Mouse (Mus musculus) liver, embryonic 14.5 days (tissue): Measurements from ENCODE around the gene 0610030E20Rik. TPM values are rescaled to one million over a fixed set of nuclear protein-coding genes. Genes with fewer than 3 reads are reported as not detected.

Experiments
- ATAC-seq: fragments of 200-750 bp; cut with Nextera tagmentation; 2 replicates; pipeline ENCODE4 v1.8.0; 2017; ENCODE audit warnings: moderate number of reproducible peaks, mild to moderate bottlenecking, moderate library complexity; ENCODE audit not compliant: insufficient read depth
- DNase-seq, 3 experiments: peaks; one replicate each; pipeline ENCODE4 v3.0.0-alpha.2; 2012 to 2013; ENCODE audit warnings: low read depth in 3 of 3, low spot score in 3 of 3
- H3K27ac ChIP-seq: fragments of 300-500 bp; sonication (generic); 2 replicates; pipeline ENCODE4 v1.5.1; 2014; ENCODE audit warnings: moderate library complexity, mild to moderate bottlenecking, control low read depth, inconsistent platforms
- H3K27me3 ChIP-seq: fragments of 300-500 bp; sonication (generic); 2 replicates; pipeline ENCODE4 v1.6.1; 2014; ENCODE audit warnings: mild to moderate bottlenecking, low read length, moderate library complexity; ENCODE audit not compliant: control insufficient read depth, insufficient read depth
- H3K36me3 ChIP-seq: fragments of 300-500 bp; sonication (generic); replicated peaks from 2 replicates; pipeline ENCODE4 v1.6.1; 2014; ENCODE audit warnings: low read depth; ENCODE audit not compliant: control insufficient read depth, insufficient read depth
- H3K4me1 ChIP-seq, 2 experiments: fragments of 200-500 bp in 1 of 2; fragments of 300-500 bp in 1 of 2; sonication (generic) in 1 of 2; replicated peaks; 2 replicates each; pipeline ENCODE4 v1.6.1; 2012 to 2014; ENCODE audit warnings: antibody characterized with exemption in 1 of 2, inconsistent platforms in 1 of 2, low read length in 1 of 2; ENCODE audit not compliant: control insufficient read depth in 2 of 2, insufficient read depth in 2 of 2
- H3K4me2 ChIP-seq: fragments of 300-500 bp; sonication (generic); 2 replicates; pipeline ENCODE4 v1.6.1; 2014; ENCODE audit warnings: low read depth, mild to moderate bottlenecking, control low read depth, moderate library complexity
- H3K4me3 ChIP-seq, 2 experiments: fragments of 200-500 bp in 1 of 2; fragments of 300-500 bp in 1 of 2; sonication (generic) in 1 of 2; 2 replicates each; pipeline ENCODE4 v1.5.1; 2012 to 2014; ENCODE audit warnings: low read depth in 2 of 2, low read length in 2 of 2, mild to moderate bottlenecking in 2 of 2, control low read depth in 1 of 2, inconsistent platforms in 1 of 2, moderate library complexity in 1 of 2; ENCODE audit not compliant: insufficient read depth in 1 of 2
- H3K9ac ChIP-seq: fragments of 300-500 bp; sonication (generic); replicated peaks from 2 replicates; pipeline ENCODE4 v1.6.1; 2014; ENCODE audit warnings: mild to moderate bottlenecking, control low read depth, moderate library complexity
- H3K9me3 ChIP-seq: fragments of 300-500 bp; sonication (generic); 2 replicates; pipeline ENCODE4 v1.6.1; 2016; ENCODE audit warnings: low read length, mixed read lengths; ENCODE audit not compliant: control insufficient read depth
- CTCF ChIP-seq: IDR thresholded peaks from 2 replicates; pipeline ENCODE4 v1.5.1; 2016; ENCODE audit warnings: antibody characterized with exemption, low read depth, control low read depth
- EP300 ChIP-seq: IDR thresholded peaks from 2 replicates; pipeline ENCODE4 v1.6.1; 2016; ENCODE audit warnings: antibody characterized with exemption, low read depth
- WGBS: fragments of 180-500 bp; shearing (Covaris S2); extraction: QIAGEN DNeasy Blood & Tissue Kit; methylation state at CpG from one replicate; pipeline ENCODE4 v1.1.7; 2014; ENCODE audit not compliant: insufficient replicate concordance; 5-methylcytosine and 5-hydroxymethylcytosine counted together
- polyA plus RNA-seq, 2 experiments: library from polyadenylated mRNA; depleted of rRNA in 1 of 2; stranded (reverse) in 1 of 2; unstranded in 1 of 2; fragments of >200 nt; fragmentation: Nextera tagmentation in 1 of 2; extraction: Ambion mirVana in 1 of 2; gene quantifications; 2 replicates each; pipeline versions ENCODE4 v1.2.1 to v1.2.3; 2012 to 2014

0610030E20Rik gene
- polyA plus RNA-seq, 2 experiments = 7.9 to 10.1 TPM

GRCm38 (mm10) chr6:72386561-72386960 lies 39.4 kb downstream of the 0610030E20Rik start:
- Histone ChIP-seq H3K4me1 (peaks cover 55 to 70% of the 10 kb centered on the region in 2 experiments), H3K4me3 (no peak overlapping the region), H3K27me3 (no peaks in the 10 kb centered on the region), H3K4me2 (peak overlapping the region; percentile 16), H3K27ac (peak overlapping the region; percentile 93), H3K36me3 (peaks cover 33% of the 10 kb centered on the region), H3K9me3 (no peaks in the 10 kb centered on the region), H3K9ac (no peak overlapping the region)
- ATAC-seq (no peak), DNase-seq (no peak)
- WGBS = 84% methylated on average over 2 of the region's 2 CpGs
- TF ChIP-seq CTCF = no peak
- no peak for TF ChIP-seq EP300

- H3K4me1 ChIP-seq = peaks cover 57 to 67% of the 10 kb centered on the region in 2 experiments
- WGBS = 72% methylated on average over 3 of the region's 3 CpGs
- H3K9ac ChIP-seq = peak overlapping the region; percentile 99
- H3K36me3 ChIP-seq = peaks cover 33% of the 10 kb centered on the region
- no peaks in the 10 kb centered on the region for H3K9me3 ChIP-seq
- H3K4me2 ChIP-seq = peak overlapping the region; percentile 79
- H3K27me3 ChIP-seq = no peaks in the 10 kb centered on the region
- TF ChIP-seq EP300 (no peak), CTCF (no peak)
- peak overlapping the region; percentile 91 to 97 for H3K4me3 ChIP-seq
- ATAC-seq = no peak
- peak overlapping the region; percentile 99 for H3K27ac ChIP-seq
- no peak for DNase-seq
Observed at GRCm38 (mm10) chr6:72387816-72388215, 40.7 kb downstream of the 0610030E20Rik start.

GRCm38 (mm10) chr6:72388266-72388665 lies 41.1 kb downstream of the 0610030E20Rik start:
- 46% methylated on average over 10 of the region's 10 CpGs for WGBS
- Histone ChIP-seq H3K4me2 (peak overlapping the region; percentile 79), H3K27ac (peak overlapping the region; percentile 99), H3K4me1 (peaks cover 53 to 64% of the 10 kb centered on the region in 2 experiments), H3K9ac (peak overlapping the region; percentile 99), H3K9me3 (no peaks in the 10 kb centered on the region), H3K27me3 (no peaks in the 10 kb centered on the region), H3K4me3 (peak overlapping the region; percentile 91 to 97), H3K36me3 (peaks cover 33% of the 10 kb centered on the region)
- ATAC-seq (no peak), DNase-seq (no peak)
- TF ChIP-seq CTCF (no peak), EP300 (no peak)

- 31% methylated on average over 6 of the region's 6 CpGs for WGBS
- DNase-seq (no peak), ATAC-seq (no peak)
- Histone ChIP-seq H3K36me3 (peaks cover 33% of the 10 kb centered on the region), H3K4me1 (peaks cover 49 to 58% of the 10 kb centered on the region in 2 experiments), H3K4me2 (peak overlapping the region; percentile 79), H3K27ac (peak overlapping the region; percentile 99), H3K4me3 (peak overlapping the region; percentile 91 to 97), H3K9me3 (no peaks in the 10 kb centered on the region), H3K27me3 (no peaks in the 10 kb centered on the region), H3K9ac (peak overlapping the region; percentile 99)
- TF ChIP-seq CTCF (no peak), EP300 (no peak)
Observed at GRCm38 (mm10) chr6:72388791-72389329, 41.7 kb downstream of the 0610030E20Rik start.

GRCm38 (mm10) chr6:72389471-72389940 lies 42.4 kb downstream of the 0610030E20Rik start:
- TF ChIP-seq EP300 (peak; percentile 94), CTCF (peak; percentile 16)
- WGBS = 2% methylated on average over 13 of the region's 13 CpGs
- Histone ChIP-seq H3K4me1 (peaks cover 42 to 54% of the 10 kb centered on the region in 2 experiments), H3K4me2 (peak overlapping the region; percentile 79), H3K9me3 (no peaks in the 10 kb centered on the region), H3K27ac (peak overlapping the region; percentile 99), H3K9ac (peak overlapping the region; percentile 99), H3K36me3 (peaks cover 33% of the 10 kb centered on the region), H3K27me3 (no peaks in the 10 kb centered on the region), H3K4me3 (peak overlapping the region; percentile 91 to 97)
- peak; percentile 90 for ATAC-seq
- peak; percentile 88 to 90 (median 89) for DNase-seq
